Mouse (Mus musculus) G1E (cell line): Measurements from ENCODE around the gene Rnf41. TPM values are rescaled to one million over a fixed set of nuclear protein-coding genes. Genes with fewer than 3 reads are reported as not detected.

ENCODE experiments used
- ATAC-seq: 2 replicates; pipeline ENCODE4 v1.8.0; 2016; ENCODE audit warnings: mild to moderate bottlenecking; ENCODE audit not compliant: insufficient number of reproducible peaks, poor library complexity, low FRiP score, severe bottlenecking; ENCODE audit errors: extremely low read depth
- DNase-seq: peaks from one replicate; pipeline ENCODE4 v3.0.0; 2012; ENCODE audit warnings: low spot score
- H3K27me3 ChIP-seq: 2 replicates; pipeline ENCODE4 v1.6.1; 2012; ENCODE audit warnings: mild to moderate bottlenecking, low read length, inconsistent platforms; ENCODE audit not compliant: insufficient read depth
- H3K36me3 ChIP-seq: replicated peaks from 2 replicates; pipeline ENCODE3; 2012; ENCODE audit warnings: mild to moderate bottlenecking, inconsistent platforms
- H3K4me1 ChIP-seq: 2 replicates; pipeline ENCODE4 v1.6.1; 2012; ENCODE audit warnings: low read depth, low read length, inconsistent platforms, mixed read lengths; ENCODE audit not compliant: insufficient read depth
- H3K4me3 ChIP-seq: 2 replicates; pipeline ENCODE4 v1.5.1; 2012; ENCODE audit warnings: low read depth, mild to moderate bottlenecking, inconsistent platforms, low read length, moderate library complexity, mixed read lengths
- H3K9me3 ChIP-seq: replicated peaks from 2 replicates; pipeline ENCODE4 v1.6.1; 2012; ENCODE audit warnings: inconsistent platforms
- CTCF ChIP-seq: IDR thresholded peaks from 2 replicates; pipeline ENCODE4 v1.5.1; 2012; ENCODE audit warnings: low read depth, low read length, inconsistent platforms, mixed read lengths
- GATA1 ChIP-seq: IDR thresholded peaks from 2 replicates; pipeline ENCODE4 v1.6.1; 2012; ENCODE audit warnings: borderline replicate concordance, low read length, inconsistent platforms, mixed read lengths
- GATA2 ChIP-seq: IDR thresholded peaks from 2 replicates; pipeline ENCODE4 v1.6.1; 2012; ENCODE audit warnings: low read depth, low read length, inconsistent platforms, borderline replicate concordance
- POLR2AphosphoS5 ChIP-seq: IDR thresholded peaks from 2 replicates; pipeline ENCODE4 v1.6.1; 2012; ENCODE audit warnings: low read depth, low read length, inconsistent platforms; ENCODE audit not compliant: insufficient replicate concordance
- TAL1 ChIP-seq: conservative IDR thresholded peaks from 2 replicates; pipeline ENCODE4 v1.6.1; 2012; ENCODE audit warnings: low read depth, low read length, inconsistent platforms, mixed read lengths
- polyA plus RNA-seq: library from polyadenylated mRNA; stranded (reverse); fragments of >175 nt; gene quantifications from 2 replicates; pipeline ENCODE4 v1.2.3, GENCODE M21; 2012
- total RNA-seq, 2 experiments: library from RNA; stranded (forward) in 1 of 2; stranded (reverse) in 1 of 2; fragments of 200-1000 nt in 1 of 2; fragments of >200 nt in 1 of 2; fragmentation: Nextera tagmentation in 1 of 2; gene quantifications; 2 replicates each; pipeline ENCODE4 v1.2.3; 2014 to 2017

The Rnf41 gene
- total and polyA plus RNA-seq, 3 experiments = 14.6 to 21.7 (median 16.6) TPM

DNA sequence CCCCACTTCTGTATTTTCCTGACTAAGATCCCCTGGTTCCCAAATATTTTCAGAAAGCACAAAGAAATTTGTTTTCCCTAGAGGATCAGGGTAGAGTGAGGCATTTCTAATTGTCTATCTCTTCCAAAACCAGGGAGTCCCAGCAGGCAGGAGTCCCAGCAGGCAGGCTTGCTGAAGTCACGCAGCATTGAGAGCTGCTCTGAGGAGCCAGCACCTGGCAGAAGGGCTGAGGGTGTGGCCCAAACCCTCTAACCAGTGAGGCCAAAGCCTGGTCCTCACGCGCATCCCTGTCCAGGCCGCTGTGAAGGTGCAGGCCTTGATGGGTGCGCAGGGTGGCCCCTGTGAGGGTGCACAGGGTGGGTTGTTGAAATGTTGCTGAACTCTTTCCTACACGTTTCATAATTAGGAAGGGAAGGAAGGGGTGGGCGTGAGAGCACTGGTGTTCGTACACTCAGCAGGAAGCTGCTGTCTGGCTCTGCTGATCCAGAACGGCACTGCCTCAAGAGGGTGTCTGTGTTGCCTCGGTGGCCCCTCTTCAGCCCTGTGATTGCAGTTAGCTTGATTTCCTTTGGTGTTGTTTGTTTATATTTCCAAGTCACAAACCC is 27.3 kb downstream of the Rnf41 start:
- DNase-seq = no peak
- ATAC-seq = no peak
- Histone ChIP-seq H3K27me3 (no peaks in the 10 kb centered on the region), H3K9me3 (no peaks in the 10 kb centered on the region), H3K36me3 (peaks cover 88% of the 10 kb centered on the region), H3K4me3 (no peak overlapping the region), H3K4me1 (no peaks in the 10 kb centered on the region)
- no peak for TF ChIP-seq POLR2AphosphoS5
- TF ChIP-seq CTCF = no peak
- no peak for TF ChIP-seq TAL1
- no peak for TF ChIP-seq GATA2
- TF ChIP-seq GATA1 = no peak

DNA sequence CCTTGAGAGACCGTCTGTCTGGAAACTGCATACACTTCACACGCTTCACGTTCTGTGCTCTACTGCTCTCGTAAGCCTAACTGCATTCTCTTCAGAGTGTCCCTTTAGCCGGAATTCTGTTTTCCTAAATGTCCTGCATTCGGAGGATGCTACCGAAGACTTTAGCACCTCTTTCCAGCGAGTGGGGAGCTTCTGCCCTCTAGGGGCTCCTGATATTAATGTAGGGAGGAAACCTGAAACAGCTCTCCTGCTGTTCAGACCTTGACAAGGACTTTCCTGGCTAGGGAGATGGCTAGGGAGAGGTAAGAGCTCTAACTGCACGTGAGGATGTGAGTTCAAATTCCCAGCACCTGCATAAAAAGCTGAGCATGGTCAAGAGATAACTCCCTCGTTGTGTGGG is 28.9 kb downstream of the Rnf41 start:
- TF ChIP-seq CTCF (no peak), TAL1 (no peak), GATA2 (no peak), GATA1 (no peak), POLR2AphosphoS5 (no peak)
- DNase-seq = no peak

DNA sequence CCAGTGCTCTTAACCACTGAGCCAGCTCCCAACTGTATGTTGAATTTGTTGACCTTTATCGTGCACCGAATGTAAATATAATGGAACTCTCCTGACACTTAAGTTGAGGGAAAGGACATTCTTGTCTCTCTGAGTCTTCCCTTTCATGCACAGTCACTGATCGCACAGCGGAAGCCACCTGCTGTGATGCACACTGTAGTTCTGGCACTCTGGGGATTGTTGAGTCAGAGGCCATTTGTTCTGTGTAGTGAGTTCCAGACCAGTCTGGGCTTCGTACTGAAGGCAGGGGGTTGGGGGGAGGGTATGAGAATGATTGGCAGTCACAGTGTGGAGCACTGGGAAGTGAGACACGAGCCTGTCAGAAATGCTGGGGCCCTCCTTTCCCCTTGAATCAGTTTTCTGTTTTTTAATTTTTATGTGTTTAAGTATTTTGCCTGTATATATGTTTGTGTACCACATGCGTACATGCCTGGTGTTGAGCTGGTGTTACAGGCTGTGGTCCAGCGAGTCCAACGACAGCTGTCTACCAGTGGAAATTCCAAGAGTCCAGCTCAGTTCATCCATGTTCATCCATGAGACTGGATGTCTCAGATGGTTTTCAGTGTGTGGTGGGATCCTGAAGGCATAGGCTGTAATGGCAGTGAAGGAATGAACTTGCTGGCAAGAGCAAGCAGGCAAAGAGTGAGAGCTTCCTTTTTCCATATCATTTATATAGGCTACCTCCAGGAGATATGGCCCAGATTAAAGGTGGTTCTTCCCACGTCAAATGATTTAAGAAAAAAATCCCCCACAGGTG is 30.1 kb downstream of the Rnf41 start:
- TF ChIP-seq CTCF = peak; percentile 9; the same call in 1 of the 2 replicates
- no peak for TF ChIP-seq TAL1
- Histone ChIP-seq H3K4me1 (no peaks in the 10 kb centered on the region), H3K9me3 (no peaks in the 10 kb centered on the region), H3K27me3 (no peaks in the 10 kb centered on the region), H3K36me3 (peaks cover 70% of the 10 kb centered on the region), H3K4me3 (no peak overlapping the region)
- DNase-seq = peak; percentile 23
- ATAC-seq = peak; percentile 66

More for the DNA sequence above, 28.9 kb downstream of the Rnf41 start:
- no peaks in the 10 kb centered on the region for H3K4me1 ChIP-seq
- no peaks in the 10 kb centered on the region for H3K9me3 ChIP-seq
- no peak overlapping the region for H3K4me3 ChIP-seq
- peaks cover 81% of the 10 kb centered on the region for H3K36me3 ChIP-seq
- no peaks in the 10 kb centered on the region for H3K27me3 ChIP-seq
- no peak for ATAC-seq

DNA sequence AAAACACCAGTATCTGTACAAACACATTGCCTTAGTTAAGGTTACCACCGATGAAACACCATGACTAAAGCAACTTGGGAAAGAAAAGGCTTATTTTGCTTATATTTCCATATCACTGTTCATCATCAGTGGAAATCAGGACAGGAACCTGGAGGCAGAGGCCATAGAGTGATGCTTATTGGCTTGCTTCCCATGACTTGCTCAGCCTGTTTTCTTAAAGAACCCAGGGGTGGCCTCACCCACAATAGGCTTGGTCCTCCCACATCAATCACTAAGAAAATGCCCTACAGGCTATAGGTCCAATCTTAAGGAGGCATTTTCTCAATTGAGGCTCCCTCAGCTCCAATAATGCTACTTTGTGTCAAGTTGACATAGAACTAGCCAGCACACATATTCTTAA is 31.3 kb downstream of the Rnf41 start:
- Histone ChIP-seq H3K4me3 (no peak overlapping the region), H3K4me1 (no peaks in the 10 kb centered on the region), H3K36me3 (peaks cover 60% of the 10 kb centered on the region), H3K9me3 (no peaks in the 10 kb centered on the region), H3K27me3 (no peaks in the 10 kb centered on the region)
- TF ChIP-seq TAL1 (no peak), GATA2 (no peak), POLR2AphosphoS5 (no peak), CTCF (no peak), GATA1 (no peak)
- DNase-seq = no peak
- no peak for ATAC-seq

DNA sequence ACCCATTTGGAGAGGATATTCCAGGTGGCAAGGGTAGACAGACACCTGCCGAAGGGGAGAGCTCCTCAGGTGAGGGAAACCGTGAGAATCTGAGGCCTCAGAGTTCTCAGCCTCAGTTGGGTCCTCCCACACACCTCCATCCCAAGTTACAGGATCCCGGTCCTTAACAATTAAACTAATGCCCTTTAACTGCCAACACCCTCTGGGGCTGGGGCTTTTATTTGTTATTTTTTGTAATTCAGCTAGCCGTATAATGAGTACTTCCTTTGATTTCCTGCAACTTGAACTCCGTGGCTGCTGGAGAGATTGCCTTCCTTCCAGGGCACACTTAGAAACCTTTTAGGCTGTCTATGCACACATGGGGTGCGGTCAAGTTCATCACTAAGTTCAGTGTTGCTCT is 32.9 kb downstream of the Rnf41 start:
- TF ChIP-seq TAL1 (no peak), GATA2 (no peak)
- no peaks in the 10 kb centered on the region for H3K9me3 ChIP-seq
- ATAC-seq = no peak
- H3K4me1 ChIP-seq = no peaks in the 10 kb centered on the region
- peaks cover 45% of the 10 kb centered on the region for H3K36me3 ChIP-seq
- no peak overlapping the region for H3K4me3 ChIP-seq
- no peak for DNase-seq
- H3K27me3 ChIP-seq = no peaks in the 10 kb centered on the region

DNA sequence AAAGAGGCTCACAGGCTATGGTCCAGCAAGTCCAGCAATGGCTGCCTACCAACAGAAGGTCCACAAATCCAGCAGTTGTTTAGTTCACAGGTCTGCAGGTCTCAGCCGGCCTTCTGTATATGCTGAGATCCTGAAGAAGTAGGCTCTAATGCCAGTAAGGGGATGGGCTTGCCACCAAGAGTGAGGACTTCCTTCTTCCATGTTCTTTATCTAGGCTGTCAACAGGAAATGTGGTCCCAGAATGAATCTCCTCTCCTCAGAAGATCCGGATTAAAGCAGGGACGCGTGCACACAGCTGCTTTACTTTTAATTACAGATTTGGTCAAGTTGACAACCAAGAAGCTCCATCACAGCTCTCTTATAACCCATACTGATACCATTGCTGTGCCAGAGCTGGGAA is 34.0 kb downstream of the Rnf41 start:
- DNase-seq = no peak
- Histone ChIP-seq H3K27me3 (no peaks in the 10 kb centered on the region), H3K9me3 (no peaks in the 10 kb centered on the region), H3K4me1 (no peaks in the 10 kb centered on the region), H3K4me3 (no peak overlapping the region), H3K36me3 (peaks cover 34% of the 10 kb centered on the region)
- ATAC-seq = no peak
- TF ChIP-seq POLR2AphosphoS5 = no peak
- TF ChIP-seq CTCF = no peak
- TF ChIP-seq TAL1 = no peak
- TF ChIP-seq GATA2 = no peak
- TF ChIP-seq GATA1 = no peak
